Mouse (Mus musculus) small intestine, adult 2 months (tissue): ENCODE results near the gene Mras. TPM values are rescaled to one million over a fixed set of nuclear protein-coding genes. Genes with fewer than 3 reads are reported as not detected.

Experiments used
- H3K27ac ChIP-seq: fragments of 200-500 bp; 2 replicates; pipeline ENCODE4 v1.5.1; 2012; ENCODE audit warnings: low read depth, low read length, control low read depth, inconsistent platforms; ENCODE audit not compliant: insufficient read depth
- H3K27me3 ChIP-seq: fragments of 200-500 bp; 2 replicates; pipeline ENCODE4 v1.6.1; 2012; ENCODE audit warnings: mild to moderate bottlenecking, moderate library complexity, low read length, inconsistent platforms; ENCODE audit not compliant: control insufficient read depth, insufficient read depth
- H3K36me3 ChIP-seq: fragments of 200-500 bp; 2 replicates; pipeline ENCODE4 v1.6.1; 2012; ENCODE audit warnings: mild to moderate bottlenecking, low read length, control low read depth, inconsistent platforms; ENCODE audit not compliant: control insufficient read depth, insufficient read depth
- H3K4me1 ChIP-seq: fragments of 200-500 bp; 2 replicates; pipeline ENCODE4 v1.6.1; 2012; ENCODE audit warnings: low read length, inconsistent platforms, mixed read lengths; ENCODE audit not compliant: control insufficient read depth, insufficient read depth, insufficient read length
- H3K4me3 ChIP-seq: fragments of 200-500 bp; 2 replicates; pipeline ENCODE4 v1.5.1; 2012; ENCODE audit warnings: low read depth, mild to moderate bottlenecking, control low read depth, inconsistent platforms, low read length, moderate library complexity
- CTCF ChIP-seq: fragments of 200-500 bp; IDR thresholded peaks from 2 replicates; pipeline ENCODE4 v1.5.1; 2012; ENCODE audit warnings: low read depth, mild to moderate bottlenecking, control low read depth, inconsistent platforms, low read length, moderate library complexity, mixed read lengths; ENCODE audit not compliant: insufficient replicate concordance, insufficient read length; ENCODE audit errors: extremely low read depth
- POLR2A ChIP-seq: fragments of 200-500 bp; IDR thresholded peaks from 2 replicates; pipeline ENCODE4 v1.6.1; 2012; ENCODE audit warnings: low read depth, mild to moderate bottlenecking, control low read depth, inconsistent platforms, low read length, moderate library complexity
- WGBS: fragments of 180-500 bp; shearing (Covaris S2); methylation state at CpG from one replicate; pipeline ENCODE4 v1.1.7; 2018; 5-methylcytosine and 5-hydroxymethylcytosine counted together
- polyA plus RNA-seq: library from polyadenylated mRNA; depleted of rRNA; stranded (reverse); fragments of >200 nt; gene quantifications from 2 replicates; pipeline ENCODE4 v1.2.3, GENCODE M21; 2012; rRNA removed

The Mras gene
- 2.6 TPM in 2 replicates for polyA plus RNA-seq

DNA sequence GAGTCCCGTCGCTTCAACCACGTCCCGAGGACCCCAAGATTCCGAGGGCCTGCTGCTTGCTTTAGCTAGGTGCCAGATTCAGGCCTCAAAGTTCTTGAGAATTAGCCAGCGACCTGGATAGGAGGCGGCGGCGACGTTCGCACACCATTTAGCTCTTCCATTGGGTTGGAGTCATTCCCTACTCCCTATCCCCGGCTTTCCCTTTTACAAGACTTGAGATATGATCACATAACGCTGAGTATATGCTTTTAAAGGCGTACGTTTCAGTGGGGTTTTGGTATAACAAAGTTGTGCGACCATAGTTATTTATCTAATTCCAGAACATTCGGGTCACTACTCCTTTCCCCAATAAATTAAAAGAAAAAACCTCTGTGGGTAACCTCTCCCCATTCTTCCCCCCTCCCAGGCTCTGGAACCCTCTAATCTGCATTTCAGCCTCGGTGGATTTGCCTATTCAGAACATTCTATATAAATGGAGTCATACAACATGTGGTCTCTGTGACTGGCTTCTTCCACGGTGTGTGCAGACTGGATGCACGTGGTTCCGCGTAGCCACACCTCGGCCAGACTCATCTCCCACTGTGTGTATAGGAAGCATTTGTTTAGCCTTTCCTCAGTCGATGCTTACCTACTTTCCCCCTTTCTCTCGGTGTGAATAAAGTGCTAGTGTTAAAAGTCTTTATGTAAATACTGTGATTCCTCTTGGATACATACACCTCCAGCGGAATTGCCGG, at the start of gene Mras:
Gene Mras, minus strand, starts transcription at position 351 of the 734 bp plus-strand sequence.
- Histone ChIP-seq H3K27ac (peak within 1 kb of the TSS; percentile 19; the same call in 1 of the 2 replicates), H3K4me1 (no peaks in the 10 kb centered on the region; the same call in 1 of the 2 replicates), H3K4me3 (peak within 1 kb of the TSS; percentile 75), H3K36me3 (no peaks in the 10 kb centered on the region), H3K27me3 (no peaks in the 10 kb centered on the region)
- WGBS, result 9% methylated on average over 27 of the region's 27 CpGs
- TF ChIP-seq POLR2A, result no peak
- TF ChIP-seq CTCF, result no peak

DNA sequence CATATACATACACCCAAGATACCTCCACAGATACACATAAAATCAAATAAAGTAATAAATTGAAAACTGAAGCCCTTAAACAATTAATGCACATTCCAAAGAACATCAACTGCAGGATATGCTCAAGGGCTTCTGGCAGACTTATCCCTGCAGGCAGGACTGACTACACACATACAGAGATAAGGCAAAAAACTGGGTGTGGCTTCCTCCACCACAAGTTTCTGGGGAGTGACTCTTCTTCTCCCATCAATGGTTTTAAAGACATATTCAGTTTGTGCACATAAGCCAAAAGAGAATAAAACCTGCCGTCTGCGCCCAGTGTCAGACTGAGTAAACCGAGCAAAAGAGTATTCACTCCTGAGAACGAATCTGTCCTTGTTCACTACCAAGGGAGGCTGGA, 48.0 kb upstream of the Mras start:
- Histone ChIP-seq H3K4me3 (no peak overlapping the region), H3K27me3 (no peaks in the 10 kb centered on the region), H3K4me1 (peaks cover 5% of the 10 kb centered on the region; the same call in 1 of the 2 replicates), H3K27ac (no peak overlapping the region), H3K36me3 (peaks cover 30% of the 10 kb centered on the region)
- TF ChIP-seq POLR2A (no peak), CTCF (no peak)
- WGBS, result 90% methylated on average over 4 of the region's 4 CpGs

GRCm38 (mm10) chr9:99484632-99485031, 47.5 kb upstream of the Mras start:
- TF ChIP-seq POLR2A (no peak), CTCF (no peak)
- Histone ChIP-seq H3K27me3 (no peaks in the 10 kb centered on the region), H3K36me3 (peaks cover 29% of the 10 kb centered on the region), H3K4me3 (no peak overlapping the region), H3K4me1 (peaks cover 5% of the 10 kb centered on the region; the same call in 1 of the 2 replicates), H3K27ac (no peak overlapping the region)

GRCm38 (mm10) chr9:99483191-99483590, 46.0 kb upstream of the Mras start:
- no peaks in the 10 kb centered on the region for H3K27me3 ChIP-seq
- H3K4me3 ChIP-seq, result no peak overlapping the region
- WGBS, result 92% methylated on average over 4 of the region's 4 CpGs
- no peak overlapping the region for H3K27ac ChIP-seq
- peaks cover 15% of the 10 kb centered on the region for H3K4me1 ChIP-seq
- peaks cover 28% of the 10 kb centered on the region for H3K36me3 ChIP-seq
- TF ChIP-seq POLR2A (no peak), CTCF (no peak)

DNA sequence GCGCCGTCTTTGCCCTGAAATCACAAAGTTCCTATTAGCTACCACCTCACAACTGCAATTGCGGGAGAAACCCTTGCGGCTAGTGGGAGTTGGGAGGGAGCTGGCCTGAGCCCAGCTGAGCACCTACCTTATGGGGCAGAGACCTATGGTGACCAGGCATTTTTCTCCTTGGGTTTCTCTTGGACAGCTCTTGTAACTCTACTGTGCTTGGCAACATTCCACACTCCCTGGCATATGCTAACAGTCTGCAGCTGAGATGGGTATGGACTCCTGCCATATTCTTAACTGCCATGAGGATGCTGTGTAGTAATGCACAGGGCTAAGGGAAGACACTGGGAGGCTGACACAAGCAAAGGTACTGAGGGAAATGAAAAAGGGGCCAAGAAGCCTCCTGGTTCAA, 43.6 kb upstream of the Mras start:
- H3K4me1 ChIP-seq, result peaks cover 15% of the 10 kb centered on the region
- WGBS, result 33% methylated on average over 4 of the region's 4 CpGs
- no peaks in the 10 kb centered on the region for H3K27me3 ChIP-seq
- peaks cover 18% of the 10 kb centered on the region for H3K36me3 ChIP-seq
- TF ChIP-seq POLR2A (no peak), CTCF (no peak)
- H3K4me3 ChIP-seq, result no peak overlapping the region
- peak overlapping the region; percentile 58; the same call in 1 of the 2 replicates for H3K27ac ChIP-seq

GRCm38 (mm10) chr9:99479181-99479711, 42.1 kb upstream of the Mras start:
- peak overlapping the region; percentile 50 for H3K27ac ChIP-seq
- peaks cover 18% of the 10 kb centered on the region for H3K36me3 ChIP-seq
- WGBS, result 26% methylated on average over 9 of the region's 9 CpGs
- no peaks in the 10 kb centered on the region for H3K27me3 ChIP-seq
- H3K4me3 ChIP-seq, result no peak overlapping the region
- H3K4me1 ChIP-seq, result peaks cover 13% of the 10 kb centered on the region
- TF ChIP-seq POLR2A (no peak), CTCF (no peak)

GRCm38 (mm10) chr9:99471334-99471733, 34.2 kb upstream of the Mras start:
- H3K36me3 ChIP-seq, result peaks cover 3% of the 10 kb centered on the region; the same call in 1 of the 2 replicates
- H3K27me3 ChIP-seq, result no peaks in the 10 kb centered on the region
- H3K4me1 ChIP-seq, result peaks cover 20% of the 10 kb centered on the region; the same call in 1 of the 2 replicates
- 37% methylated on average over 7 of the region's 7 CpGs for WGBS
- no peak overlapping the region for H3K4me3 ChIP-seq
- TF ChIP-seq CTCF (no peak), POLR2A (no peak)
- H3K27ac ChIP-seq, result peak overlapping the region; percentile 46
